In the genomic region with DNA sequence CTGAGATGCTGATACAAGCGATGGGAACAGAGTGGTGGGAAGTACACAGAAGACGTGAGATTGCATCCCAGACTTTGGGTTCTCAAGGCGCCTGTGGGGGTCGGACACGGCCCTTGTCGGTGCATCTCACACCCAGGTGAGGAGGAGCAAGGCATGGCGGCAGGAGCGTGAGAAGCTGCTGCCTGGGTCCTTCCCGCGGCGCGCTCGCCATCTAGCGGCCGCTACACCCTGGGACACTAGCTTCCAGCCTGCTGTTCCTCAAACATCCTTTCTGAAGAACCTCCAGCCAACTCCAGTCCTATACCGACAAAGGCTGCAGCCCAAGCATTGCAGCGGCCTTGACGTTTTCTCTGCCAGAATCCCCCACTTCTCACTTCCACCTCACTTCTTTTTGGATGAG, we compare ENCODE assay signal across 8 mouse cellular contexts. TPM values are rescaled to one million over a fixed set of nuclear protein-coding genes. Genes with fewer than 3 reads are reported as not detected.
DNase-seq lines count a peak whose midpoint lies in the region; ATAC-seq lines count a peak whose summit lies in the region.

No protein-coding gene starts in this region.

- H3K9me3 ChIP-seq in embryonic facial prominence, embryonic 14.5 days (ENCODE audit: control insufficient read depth, low read length): no peaks in the 10 kb centered on the region
- H3K9me3 ChIP-seq in hindbrain, embryonic 10.5 days: no peaks in the 10 kb centered on the region
- H3K9me3 ChIP-seq in limb, embryonic 15.5 days: no peaks in the 10 kb centered on the region
- H3K9me3 ChIP-seq in midbrain, embryonic 15.5 days: no peaks in the 10 kb centered on the region

- H3K36me3 ChIP-seq in embryonic facial prominence, embryonic 14.5 days (ENCODE audit: control insufficient read depth, insufficient read depth, low read length): no peaks in the 10 kb centered on the region
- no peaks in the 10 kb centered on the region for H3K36me3 ChIP-seq in hindbrain, embryonic 10.5 days
- no peaks in the 10 kb centered on the region for H3K36me3 ChIP-seq in limb, embryonic 15.5 days
- no peaks in the 10 kb centered on the region for H3K36me3 ChIP-seq in midbrain, embryonic 15.5 days (replicated peaks)

- H3K27me3 ChIP-seq in embryonic facial prominence, embryonic 14.5 days (replicated peaks; ENCODE audit: control insufficient read depth, insufficient read depth, low read length): no peaks in the 10 kb centered on the region
- H3K27me3 ChIP-seq in hindbrain, embryonic 10.5 days (ENCODE audit: insufficient read depth, poor library complexity, severe bottlenecking): peaks cover 33% of the 10 kb centered on the region
- no peaks in the 10 kb centered on the region for H3K27me3 ChIP-seq in limb, embryonic 15.5 days
- no peaks in the 10 kb centered on the region; the same call in 1 of the 2 replicates for H3K27me3 ChIP-seq in midbrain, embryonic 15.5 days (replicated peaks)

- H3K4me1 ChIP-seq in embryonic facial prominence, embryonic 14.5 days (ENCODE audit: control insufficient read depth, insufficient read depth, low read length): no peaks in the 10 kb centered on the region
- H3K4me1 ChIP-seq in hindbrain, embryonic 10.5 days (replicated peaks): peaks cover 12% of the 10 kb centered on the region
- peaks cover 11% of the 10 kb centered on the region for H3K4me1 ChIP-seq in limb, embryonic 15.5 days
- peaks cover 8% of the 10 kb centered on the region for H3K4me1 ChIP-seq in midbrain, embryonic 15.5 days

- no peak overlapping the region for H3K27ac ChIP-seq in embryonic facial prominence, embryonic 14.5 days (replicated peaks; ENCODE audit: low read depth, low read length)
- H3K27ac ChIP-seq in hindbrain, embryonic 10.5 days: no peak overlapping the region; the same call in 1 of the 2 replicates
- H3K27ac ChIP-seq in limb, embryonic 15.5 days: no peak overlapping the region
- no peak overlapping the region for H3K27ac ChIP-seq in midbrain, embryonic 15.5 days

- peak; percentile 63 for DNase-seq in kidney, adult 18-20 months
- no peak for DNase-seq in kidney, adult 9 months
- DNase-seq in adrenal gland, postnatal 10 days: peak; percentile 74
- DNase-seq in embryonic facial prominence, embryonic 14.5 days (ENCODE audit: low spot score): peak; percentile 89
- DNase-seq in hindbrain, embryonic 10.5 days (ENCODE audit: low spot score): peak; percentile 80
- DNase-seq in testis, postnatal 10 days (ENCODE audit: low spot score): peak; percentile 80

- H3K4me3 ChIP-seq in embryonic facial prominence, embryonic 14.5 days (ENCODE audit: low read depth, low read length): peak overlapping the region; percentile 22
- H3K4me3 ChIP-seq in hindbrain, embryonic 10.5 days: peak overlapping the region; percentile 22
- peak overlapping the region; percentile 13; the same call in 1 of the 2 replicates for H3K4me3 ChIP-seq in limb, embryonic 15.5 days
- H3K4me3 ChIP-seq in midbrain, embryonic 15.5 days: peak overlapping the region; percentile 30

- H3K9ac ChIP-seq in embryonic facial prominence, embryonic 14.5 days (ENCODE audit: low read depth, low read length): no peak overlapping the region
- no peak overlapping the region for H3K9ac ChIP-seq in limb, embryonic 15.5 days
- H3K9ac ChIP-seq in midbrain, embryonic 15.5 days: peak overlapping the region; percentile 39

- peak overlapping the region; percentile 46 for H3K4me2 ChIP-seq in embryonic facial prominence, embryonic 14.5 days (ENCODE audit: low read depth, low read length)
- H3K4me2 ChIP-seq in limb, embryonic 15.5 days: peak overlapping the region; percentile 43
- H3K4me2 ChIP-seq in midbrain, embryonic 15.5 days: peak overlapping the region; percentile 54

- peak; percentile 82 for ATAC-seq in embryonic facial prominence, embryonic 14.5 days (ENCODE audit: low read depth)
- ATAC-seq in limb, embryonic 15.5 days (ENCODE audit: insufficient number of reproducible peaks, low FRiP score, low TSS enrichment, low read depth): peak; percentile 52
- peak; percentile 90 for ATAC-seq in midbrain, embryonic 15.5 days (replicated peaks)

- 0% methylated on average over 11 of the region's 18 CpGs for WGBS in embryonic facial prominence, embryonic 14.5 days
- 1% methylated on average over 18 of the region's 18 CpGs for WGBS in hindbrain, embryonic 10.5 days
- WGBS in limb, embryonic 15.5 days: under 1% methylated on average over 18 of the region's 18 CpGs
- WGBS in midbrain, embryonic 15.5 days: under 1% methylated on average over 18 of the region's 18 CpGs

RNA-seq across cellular contexts. Expression of gene Dand5, which starts 1.0 kb away (rescaled TPM):
- total RNA-seq in adrenal gland, postnatal 10 days (2021): 1 to 10 TPM; 5.0 to 6.9 TPM
- polyA plus RNA-seq in embryonic facial prominence, embryonic 14.5 days (2014; fragmentation: Nextera tagmentation; extraction: Ambion mirVana): 5.8 and 6.8 TPM in 2 replicates
- 3.8 and 5.5 TPM in 2 replicates for polyA plus RNA-seq in hindbrain, embryonic 10.5 days (2016; fragmentation: Nextera tagmentation; extraction: Ambion mirVana)
- 7.5 and 8.0 TPM in 2 replicates for polyA plus RNA-seq in limb, embryonic 15.5 days (2015; fragmentation: Nextera tagmentation; extraction: Ambion mirVana)
- 12.3 and 13.4 TPM in 2 replicates for polyA plus RNA-seq in midbrain, embryonic 15.5 days (2015; fragmentation: Nextera tagmentation; extraction: Ambion mirVana)

RNA-seq across cellular contexts. Expression of gene Gadd45gip1, which starts 7.7 kb away (rescaled TPM):
- total RNA-seq in adrenal gland, postnatal 10 days (2021): 10 to 100 TPM; 39.2 to 40.0 TPM
- polyA plus RNA-seq in embryonic facial prominence, embryonic 14.5 days (2014; fragmentation: Nextera tagmentation; extraction: Ambion mirVana): 41.3 and 41.5 TPM in 2 replicates
- polyA plus RNA-seq in hindbrain, embryonic 10.5 days (2016; fragmentation: Nextera tagmentation; extraction: Ambion mirVana): 43.7 and 45.8 TPM in 2 replicates
- 44.7 and 45.6 TPM in 2 replicates for polyA plus RNA-seq in limb, embryonic 15.5 days (2015; fragmentation: Nextera tagmentation; extraction: Ambion mirVana)
- polyA plus RNA-seq in midbrain, embryonic 15.5 days (2015; fragmentation: Nextera tagmentation; extraction: Ambion mirVana): 35.5 and 36.1 TPM in 2 replicates

RNA-seq across cellular contexts. Expression of gene Rad23a, which starts 16.8 kb away (rescaled TPM):
- 100 to 1,000 TPM in 1 of 2 experiments, 10 to 100 TPM in 1; 89.4 to 108 TPM for total RNA-seq in adrenal gland, postnatal 10 days (2021)
- 109 and 111 TPM in 2 replicates for polyA plus RNA-seq in embryonic facial prominence, embryonic 14.5 days (2014; fragmentation: Nextera tagmentation; extraction: Ambion mirVana)
- polyA plus RNA-seq in hindbrain, embryonic 10.5 days (2016; fragmentation: Nextera tagmentation; extraction: Ambion mirVana): 115 TPM in 2 replicates
- 102 and 122 TPM in 2 replicates for polyA plus RNA-seq in limb, embryonic 15.5 days (2015; fragmentation: Nextera tagmentation; extraction: Ambion mirVana)
- polyA plus RNA-seq in midbrain, embryonic 15.5 days (2015; fragmentation: Nextera tagmentation; extraction: Ambion mirVana): 88.2 and 91.7 TPM in 2 replicates

RNA-seq across cellular contexts. Expression of gene Calr, which starts 23.1 kb away (rescaled TPM):
- total RNA-seq in adrenal gland, postnatal 10 days (2021): 100 to 1,000 TPM; 404 to 492 TPM
- polyA plus RNA-seq in embryonic facial prominence, embryonic 14.5 days (2014; fragmentation: Nextera tagmentation; extraction: Ambion mirVana): 805 and 891 TPM in 2 replicates
- 783 and 812 TPM in 2 replicates for polyA plus RNA-seq in hindbrain, embryonic 10.5 days (2016; fragmentation: Nextera tagmentation; extraction: Ambion mirVana)
- 1,060 and 1,089 TPM in 2 replicates for polyA plus RNA-seq in limb, embryonic 15.5 days (2015; fragmentation: Nextera tagmentation; extraction: Ambion mirVana)
- polyA plus RNA-seq in midbrain, embryonic 15.5 days (2015; fragmentation: Nextera tagmentation; extraction: Ambion mirVana): 669 and 673 TPM in 2 replicates

RNA-seq across cellular contexts. Expression of gene Nfix, which starts 23.5 kb away (rescaled TPM):
- total RNA-seq in adrenal gland, postnatal 10 days (2021): 100 to 1,000 TPM; 145 to 200 TPM
- 64.0 and 67.4 TPM in 2 replicates for polyA plus RNA-seq in embryonic facial prominence, embryonic 14.5 days (2014; fragmentation: Nextera tagmentation; extraction: Ambion mirVana)
- polyA plus RNA-seq in hindbrain, embryonic 10.5 days (2016; fragmentation: Nextera tagmentation; extraction: Ambion mirVana): 0.07 and 0.29 TPM in 2 replicates
- 87.0 and 100 TPM in 2 replicates for polyA plus RNA-seq in limb, embryonic 15.5 days (2015; fragmentation: Nextera tagmentation; extraction: Ambion mirVana)
- 48.6 and 54.0 TPM in 2 replicates for polyA plus RNA-seq in midbrain, embryonic 15.5 days (2015; fragmentation: Nextera tagmentation; extraction: Ambion mirVana)
